Mouse (Mus musculus) neural tube, embryonic 13.5 days (tissue): ENCODE data around the gene Bbx. TPM values are rescaled to one million over a fixed set of nuclear protein-coding genes. Genes with fewer than 3 reads are reported as not detected.

Source experiments
- ATAC-seq: fragments of 200-750 bp; cut with Nextera tagmentation; 2 replicates; pipeline ENCODE4 v1.8.0; 2017; ENCODE audit warnings: low read depth, mild to moderate bottlenecking, moderate TSS enrichment, moderate library complexity
- H3K27ac ChIP-seq: fragments of 300-500 bp; sonication (generic); replicated peaks from 2 replicates; pipeline ENCODE4 v1.5.1; 2015; ENCODE audit warnings: moderate library complexity, mild to moderate bottlenecking, inconsistent platforms
- H3K27me3 ChIP-seq: fragments of 300-500 bp; sonication (generic); 2 replicates; pipeline ENCODE4 v1.6.1; 2015; ENCODE audit warnings: mild to moderate bottlenecking, inconsistent platforms
- H3K36me3 ChIP-seq: fragments of 300-500 bp; sonication (generic); 2 replicates; pipeline ENCODE4 v1.6.1; 2015; ENCODE audit warnings: mild to moderate bottlenecking, inconsistent platforms
- H3K4me1 ChIP-seq: fragments of 300-500 bp; sonication (generic); replicated peaks from 2 replicates; pipeline ENCODE4 v1.6.1; 2015; ENCODE audit warnings: inconsistent platforms
- H3K4me2 ChIP-seq: fragments of 300-500 bp; sonication (generic); 2 replicates; pipeline ENCODE4 v1.6.1; 2015; ENCODE audit warnings: inconsistent platforms, mild to moderate bottlenecking, moderate library complexity
- H3K4me3 ChIP-seq: fragments of 300-500 bp; sonication (generic); 2 replicates; pipeline ENCODE4 v1.5.1; 2015; ENCODE audit warnings: mild to moderate bottlenecking, inconsistent platforms
- H3K9ac ChIP-seq: fragments of 300-500 bp; sonication (generic); 2 replicates; pipeline ENCODE4 v1.6.1; 2015; ENCODE audit warnings: moderate library complexity, mild to moderate bottlenecking, inconsistent platforms
- H3K9me3 ChIP-seq: fragments of 300-500 bp; sonication (generic); 2 replicates; pipeline ENCODE4 v1.6.1; 2016; ENCODE audit warnings: inconsistent platforms
- WGBS: fragments of 180-500 bp; shearing (Covaris S2); methylation state at CpG from one replicate; pipeline ENCODE4 v1.1.7; 2015; 5-methylcytosine and 5-hydroxymethylcytosine counted together
- polyA plus RNA-seq: library from polyadenylated mRNA; unstranded; fragments of >200 nt; fragmentation: Nextera tagmentation; extraction: Ambion mirVana; gene quantifications from 2 replicates; pipeline ENCODE4 v1.2.1, GENCODE M21; 2015

Gene Bbx
- polyA plus RNA-seq, 1 experiment from 2014 or later = 21.2 TPM

DNA sequence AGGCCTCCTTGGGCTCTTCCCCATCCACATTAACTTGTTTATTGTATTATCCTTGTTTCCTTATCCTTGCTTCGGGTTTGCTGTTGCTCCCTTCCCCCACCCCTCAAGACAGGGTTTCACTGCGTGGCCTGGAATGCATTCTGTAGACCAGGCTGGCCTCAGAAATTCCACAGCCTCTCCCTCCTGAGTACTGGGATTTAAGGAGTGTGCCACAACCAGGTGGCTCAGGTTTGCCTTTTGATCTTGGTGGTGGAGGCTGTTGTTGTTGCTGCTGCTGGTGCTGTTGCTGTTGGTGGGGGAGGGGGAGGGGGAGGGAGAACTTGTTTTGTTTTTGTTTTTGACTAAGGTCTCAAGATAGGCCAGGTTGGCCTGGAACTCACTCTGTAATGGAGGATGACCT, 5.1 kb upstream of the Bbx start:
- Histone ChIP-seq H3K4me1 (peaks cover 4% of the 10 kb centered on the region; the same call in 1 of the 2 replicates), H3K36me3 (no peaks in the 10 kb centered on the region), H3K9me3 (no peaks in the 10 kb centered on the region), H3K4me2 (no peak overlapping the region), H3K9ac (no peak overlapping the region), H3K27me3 (no peaks in the 10 kb centered on the region), H3K4me3 (no peak overlapping the region), H3K27ac (no peak overlapping the region)
- no peak for ATAC-seq
- WGBS = 60% methylated on average over 2 of the region's 2 CpGs

DNA sequence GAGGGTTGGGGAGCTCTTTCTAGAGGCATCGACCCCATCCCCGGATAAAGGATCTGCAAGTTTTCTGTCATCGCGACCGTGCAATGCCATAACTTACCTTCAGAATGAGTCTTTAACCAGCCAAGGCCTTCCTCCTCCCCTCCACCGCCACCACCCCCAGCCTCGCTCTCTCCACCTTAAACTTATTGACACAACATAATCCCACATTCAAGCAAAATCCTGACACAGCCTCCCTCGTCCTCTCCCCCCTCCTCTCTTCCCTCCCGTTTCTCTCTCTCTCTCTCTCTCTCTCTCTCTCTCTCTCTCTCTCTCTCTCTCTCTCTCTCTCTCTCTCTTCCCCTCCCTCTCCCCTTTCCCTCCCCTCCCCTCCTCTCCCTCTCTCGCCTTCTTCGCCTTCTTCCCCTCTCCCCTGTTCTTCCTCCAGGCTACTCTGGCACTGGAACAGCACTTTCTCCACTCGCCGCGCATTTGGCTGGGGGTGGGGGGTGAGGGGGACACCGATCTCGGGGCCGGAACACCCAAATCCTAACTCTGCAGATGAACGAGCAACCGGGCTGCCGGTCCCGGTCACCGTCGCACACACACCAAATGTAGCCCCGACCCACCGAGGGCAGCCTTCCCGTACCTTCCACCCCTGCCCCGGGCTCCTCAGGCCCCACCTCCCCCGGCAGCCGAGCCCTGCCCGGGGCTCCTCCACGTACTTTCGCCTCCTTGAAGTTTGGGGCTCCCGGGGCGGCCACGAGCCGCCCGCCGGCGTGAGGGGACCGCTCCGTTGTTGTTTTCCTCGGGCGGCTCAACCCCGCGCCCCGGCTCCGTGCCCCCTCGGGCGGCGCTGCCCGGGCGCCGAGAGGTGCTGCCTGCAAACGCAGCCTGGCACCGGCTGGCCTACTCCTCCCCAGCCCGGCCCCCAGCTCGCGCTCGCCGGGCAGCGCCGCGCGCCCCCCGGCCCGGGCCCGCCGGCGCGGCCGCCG, 894 bp downstream of the Bbx start:
- Histone ChIP-seq H3K4me1 (peaks cover 12% of the 10 kb centered on the region; the same call in 1 of the 2 replicates), H3K4me3 (peak overlapping the region; percentile 87), H3K27ac (peak overlapping the region; percentile 94), H3K36me3 (no peaks in the 10 kb centered on the region), H3K4me2 (peak overlapping the region; percentile 99), H3K9me3 (no peaks in the 10 kb centered on the region), H3K9ac (peak overlapping the region; percentile 94), H3K27me3 (0 out of 2 replicates have a peak, but pooled peaks cover 3% of the 10 kb centered on the region)
- ATAC-seq = peak; percentile 82
- under 1% methylated on average over 67 of the region's 72 CpGs for WGBS

DNA sequence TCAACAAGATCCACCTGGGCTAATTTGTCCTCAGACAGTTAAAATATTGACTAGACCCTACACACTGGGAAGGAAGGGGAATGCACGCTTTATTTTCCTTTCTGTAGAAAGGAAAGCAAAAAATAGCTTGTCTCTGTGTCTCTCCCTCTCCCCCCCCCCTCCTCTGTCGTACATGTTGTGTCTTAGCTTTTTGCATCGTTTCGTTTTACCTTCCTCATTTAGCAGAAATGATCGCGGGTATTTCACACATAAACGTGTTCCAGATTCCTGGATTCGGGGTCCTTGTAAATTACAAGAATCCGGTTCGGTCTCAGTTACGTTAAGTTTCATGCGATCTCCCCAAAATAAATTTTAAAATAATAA, 1.7 kb downstream of the Bbx start:
- Histone ChIP-seq H3K4me1 (peaks cover 12% of the 10 kb centered on the region; the same call in 1 of the 2 replicates), H3K4me3 (peak overlapping the region; percentile 87), H3K9ac (peak overlapping the region; percentile 94), H3K27me3 (0 out of 2 replicates have a peak, but pooled peaks cover 3% of the 10 kb centered on the region), H3K27ac (no peak overlapping the region), H3K4me2 (peak overlapping the region; percentile 99), H3K36me3 (no peaks in the 10 kb centered on the region), H3K9me3 (no peaks in the 10 kb centered on the region)
- ATAC-seq = no peak
- WGBS = 0% methylated on average over 12 of the region's 12 CpGs

DNA sequence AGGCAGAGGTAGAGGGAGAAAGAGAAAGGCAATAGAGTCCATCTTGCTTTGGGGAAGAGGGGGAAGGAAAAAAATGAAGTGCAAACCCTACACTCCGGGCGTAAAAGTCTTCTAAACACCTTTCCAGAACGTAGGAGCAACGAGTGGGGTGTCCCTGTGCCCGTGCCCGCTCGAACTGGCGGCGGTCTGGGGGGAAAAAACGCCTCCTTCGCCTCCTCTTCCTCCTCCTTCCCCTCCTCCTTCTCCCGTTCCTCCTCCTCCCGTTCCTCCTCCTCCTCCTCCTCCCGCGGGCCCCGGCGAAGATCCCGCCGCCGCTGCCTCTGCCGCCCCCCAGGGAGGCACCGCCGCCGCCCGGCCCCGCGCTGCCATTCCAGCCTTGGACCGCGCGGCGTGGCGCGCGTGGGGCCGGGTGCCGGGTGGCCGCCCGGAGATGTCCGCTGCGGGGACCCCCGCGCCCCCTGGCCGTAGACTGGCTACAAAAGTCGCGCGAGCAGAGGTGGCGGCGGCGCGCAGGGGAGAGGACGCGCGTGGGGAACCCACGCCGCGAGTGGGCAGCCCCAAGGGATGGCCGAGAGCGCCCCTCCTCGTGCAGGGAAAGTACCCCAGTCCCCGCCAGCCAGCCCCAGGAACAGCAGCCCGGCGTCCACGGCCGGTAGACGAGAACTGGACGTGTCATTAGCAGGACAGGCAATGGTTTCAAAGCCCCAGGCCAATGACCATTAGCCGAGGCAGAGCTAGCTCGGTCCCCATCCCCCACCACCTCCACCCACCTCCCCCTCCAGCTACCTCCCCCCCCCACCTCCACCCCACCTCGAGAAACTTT, 2.3 kb downstream of the Bbx start:
- Histone ChIP-seq H3K4me2 (peak overlapping the region; percentile 99), H3K36me3 (no peaks in the 10 kb centered on the region), H3K9me3 (no peaks in the 10 kb centered on the region), H3K4me1 (peaks cover 12% of the 10 kb centered on the region; the same call in 1 of the 2 replicates), H3K9ac (peak overlapping the region; percentile 94), H3K27me3 (0 out of 2 replicates have a peak, but pooled peaks cover 3% of the 10 kb centered on the region), H3K27ac (0 out of 2 replicates have a peak overlapping the region, but pooled peaks have one; percentile 23), H3K4me3 (peak overlapping the region; percentile 87)
- WGBS = under 1% methylated on average over 67 of the region's 69 CpGs
- ATAC-seq = no peak

DNA sequence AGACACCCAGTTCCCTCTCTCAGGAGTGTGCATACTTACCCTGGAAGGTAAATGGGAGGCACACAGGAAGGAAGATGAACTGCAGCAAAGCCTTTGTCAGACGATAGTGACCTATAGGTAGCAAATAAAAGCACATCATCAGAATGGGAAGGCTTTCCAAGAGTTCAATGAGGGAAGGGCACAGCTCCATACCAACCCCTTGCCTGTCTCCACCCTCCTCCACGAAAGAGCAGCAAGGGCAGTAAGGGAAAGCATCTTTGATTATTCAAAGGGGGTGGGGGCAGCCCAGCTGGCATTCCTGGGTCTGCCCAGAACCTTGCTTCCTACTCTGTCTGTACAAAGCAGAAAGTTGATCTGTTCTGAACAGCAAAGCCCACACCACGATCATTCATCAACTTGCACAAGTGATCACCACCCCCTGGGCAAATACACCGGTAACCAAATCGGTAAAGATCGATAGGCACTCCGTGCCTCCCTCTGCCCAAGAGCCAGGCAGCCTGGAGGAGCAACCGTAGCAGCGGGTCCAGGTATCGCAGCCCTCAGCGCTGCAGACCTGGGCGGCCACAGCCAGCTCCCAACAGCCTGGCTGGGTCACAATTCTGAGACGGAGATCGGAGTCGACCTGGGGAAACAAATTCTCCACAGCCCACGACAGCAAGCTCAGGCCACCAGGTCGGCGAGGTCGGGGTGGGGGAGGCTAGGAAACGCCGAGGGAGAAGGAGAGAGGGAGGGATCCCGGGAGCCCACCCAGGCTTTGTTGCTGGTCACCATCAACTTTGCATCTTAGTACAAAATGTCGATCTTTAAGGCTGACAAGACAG, 3.1 kb downstream of the Bbx start:
- Histone ChIP-seq H3K4me2 (peak overlapping the region; percentile 99), H3K4me3 (peak overlapping the region; percentile 87), H3K4me1 (peaks cover 12% of the 10 kb centered on the region; the same call in 1 of the 2 replicates), H3K36me3 (no peaks in the 10 kb centered on the region), H3K9me3 (no peaks in the 10 kb centered on the region), H3K27ac (no peak overlapping the region), H3K27me3 (0 out of 2 replicates have a peak, but pooled peaks cover 3% of the 10 kb centered on the region), H3K9ac (peak overlapping the region; percentile 94)
- ATAC-seq = no peak
- 4% methylated on average over 23 of the region's 23 CpGs for WGBS

DNA sequence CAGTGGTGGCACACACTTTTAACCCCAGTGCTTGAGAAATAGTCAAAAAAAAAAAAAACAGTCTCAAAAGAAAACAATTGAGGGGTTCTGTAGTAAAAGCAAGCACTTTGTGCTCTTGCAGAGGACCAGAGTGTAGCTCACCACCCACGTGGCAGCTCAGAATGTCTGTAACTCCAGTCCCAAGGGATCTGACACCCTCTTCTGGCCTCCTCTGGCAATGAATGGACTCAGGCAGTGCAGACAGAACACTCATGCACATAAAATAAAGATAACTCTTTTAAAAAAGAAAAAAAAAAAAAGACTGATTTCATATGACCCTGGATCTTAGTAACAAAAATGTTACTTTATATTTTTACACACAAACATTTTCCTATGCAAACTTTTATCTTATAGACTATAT, 12.1 kb downstream of the Bbx start:
- Histone ChIP-seq H3K27ac (no peak overlapping the region), H3K9ac (no peak overlapping the region), H3K4me3 (no peak overlapping the region), H3K36me3 (no peaks in the 10 kb centered on the region), H3K9me3 (no peaks in the 10 kb centered on the region), H3K4me2 (no peak overlapping the region), H3K27me3 (no peaks in the 10 kb centered on the region), H3K4me1 (no peaks in the 10 kb centered on the region)
- ATAC-seq = no peak
- 3% methylated on average over 1 of the region's 1 CpGs for WGBS

DNA sequence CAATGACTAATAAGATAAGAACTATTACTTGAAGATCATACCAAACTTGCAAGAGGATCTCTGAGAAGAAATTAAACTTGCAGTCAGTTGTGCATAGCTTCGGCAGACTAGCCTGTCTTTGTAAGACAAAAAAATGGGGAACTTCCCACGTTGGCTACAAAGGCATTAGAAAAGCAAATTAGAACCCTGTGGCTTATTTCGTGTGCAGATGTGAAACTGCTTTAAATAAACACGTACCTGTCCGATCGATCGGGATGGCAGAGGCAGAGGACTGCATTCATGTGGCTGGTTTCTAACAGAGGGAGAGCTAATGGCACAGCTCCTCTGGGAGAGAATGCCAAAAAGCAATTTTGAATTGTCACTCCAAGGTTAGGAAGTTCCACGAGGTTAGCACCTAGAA, 16.8 kb downstream of the Bbx start:
- 79% methylated on average over 8 of the region's 8 CpGs for WGBS
- ATAC-seq = no peak
- no peak overlapping the region for H3K4me2 ChIP-seq

DNA sequence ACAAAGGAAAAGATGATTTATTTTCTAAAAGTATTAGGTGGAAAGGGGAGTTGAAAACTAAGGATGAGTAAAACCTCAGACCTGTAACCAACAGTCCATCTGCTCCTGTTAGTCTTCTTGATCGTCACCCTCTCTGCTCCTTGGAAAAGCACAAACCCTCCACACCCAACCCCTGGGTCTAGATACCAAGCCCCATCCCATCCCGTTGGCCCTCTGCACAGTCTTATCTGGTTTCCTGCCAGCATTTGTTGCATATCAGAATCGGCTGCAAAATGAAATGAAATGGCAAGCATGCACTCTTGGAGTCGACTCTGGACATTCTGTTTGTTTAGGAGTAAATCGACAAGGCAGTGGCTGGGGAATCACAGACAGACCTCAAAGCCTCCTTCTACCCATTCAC, 29.3 kb downstream of the Bbx start:
- no peaks in the 10 kb centered on the region for H3K4me1 ChIP-seq
- WGBS = 87% methylated on average over 5 of the region's 5 CpGs
- H3K4me2 ChIP-seq = no peak overlapping the region
- no peaks in the 10 kb centered on the region for H3K27me3 ChIP-seq
- H3K36me3 ChIP-seq = no peaks in the 10 kb centered on the region
- no peak overlapping the region for H3K9ac ChIP-seq
- H3K4me3 ChIP-seq = no peak overlapping the region
- no peaks in the 10 kb centered on the region for H3K9me3 ChIP-seq
- no peak overlapping the region for H3K27ac ChIP-seq
- no peak for ATAC-seq

More for the DNA sequence above, 16.8 kb downstream of the Bbx start:
- Histone ChIP-seq H3K4me1 (no peaks in the 10 kb centered on the region), H3K27ac (no peak overlapping the region), H3K27me3 (no peaks in the 10 kb centered on the region), H3K9ac (no peak overlapping the region), H3K36me3 (no peaks in the 10 kb centered on the region), H3K9me3 (no peaks in the 10 kb centered on the region), H3K4me3 (no peak overlapping the region)

DNA sequence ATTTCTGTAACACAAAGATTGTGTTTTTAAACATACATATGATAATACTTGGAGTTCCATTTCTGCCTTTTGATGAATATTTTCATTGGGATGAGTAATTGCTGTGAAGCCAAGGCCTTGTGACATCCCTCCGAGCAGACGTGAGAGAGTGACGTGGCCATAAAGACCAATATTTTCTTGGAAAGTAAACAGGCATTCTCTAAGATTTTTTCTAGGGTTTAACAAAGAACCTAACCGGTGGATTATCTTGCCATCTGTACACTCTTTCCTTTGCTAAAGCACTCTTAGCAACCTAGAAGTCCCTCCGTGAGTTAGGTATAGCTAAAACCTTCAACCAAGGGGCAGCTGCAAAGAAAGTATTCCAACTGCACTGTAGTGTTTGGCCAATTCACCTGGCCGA, 32.4 kb downstream of the Bbx start:
- H3K36me3 ChIP-seq = no peaks in the 10 kb centered on the region
- no peak overlapping the region for H3K4me3 ChIP-seq
- no peak for ATAC-seq
- no peak overlapping the region for H3K9ac ChIP-seq
- no peaks in the 10 kb centered on the region for H3K9me3 ChIP-seq
- no peaks in the 10 kb centered on the region for H3K4me1 ChIP-seq
- H3K27ac ChIP-seq = no peak overlapping the region
- no peak overlapping the region for H3K4me2 ChIP-seq
- WGBS = 88% methylated on average over 6 of the region's 6 CpGs
- no peaks in the 10 kb centered on the region for H3K27me3 ChIP-seq

DNA sequence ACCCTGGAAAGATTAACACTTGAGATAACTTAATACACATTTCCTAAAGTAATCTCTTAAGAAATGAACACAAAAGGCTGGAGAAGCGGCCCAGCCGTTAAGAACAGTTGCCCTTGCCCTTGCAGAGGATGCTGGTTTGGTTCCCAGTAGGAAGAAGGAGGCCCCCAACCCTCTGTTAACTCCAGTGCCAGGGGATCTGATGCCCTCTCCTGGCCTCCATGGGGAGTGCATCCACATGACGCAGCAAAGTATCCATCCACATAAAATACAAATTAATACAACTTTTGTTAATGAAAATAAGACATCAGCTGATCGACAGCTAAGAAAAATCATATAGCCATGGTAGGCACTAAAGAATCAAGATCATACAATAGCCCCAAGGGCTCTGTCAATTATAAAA, 33.6 kb downstream of the Bbx start:
- H3K9ac ChIP-seq = no peak overlapping the region
- no peaks in the 10 kb centered on the region for H3K9me3 ChIP-seq
- 86% methylated on average over 4 of the region's 4 CpGs for WGBS
- no peak for ATAC-seq
- H3K4me1 ChIP-seq = no peaks in the 10 kb centered on the region
- no peaks in the 10 kb centered on the region for H3K27me3 ChIP-seq
- no peak overlapping the region for H3K27ac ChIP-seq
- no peaks in the 10 kb centered on the region for H3K36me3 ChIP-seq
- no peak overlapping the region for H3K4me3 ChIP-seq
- H3K4me2 ChIP-seq = no peak overlapping the region

DNA sequence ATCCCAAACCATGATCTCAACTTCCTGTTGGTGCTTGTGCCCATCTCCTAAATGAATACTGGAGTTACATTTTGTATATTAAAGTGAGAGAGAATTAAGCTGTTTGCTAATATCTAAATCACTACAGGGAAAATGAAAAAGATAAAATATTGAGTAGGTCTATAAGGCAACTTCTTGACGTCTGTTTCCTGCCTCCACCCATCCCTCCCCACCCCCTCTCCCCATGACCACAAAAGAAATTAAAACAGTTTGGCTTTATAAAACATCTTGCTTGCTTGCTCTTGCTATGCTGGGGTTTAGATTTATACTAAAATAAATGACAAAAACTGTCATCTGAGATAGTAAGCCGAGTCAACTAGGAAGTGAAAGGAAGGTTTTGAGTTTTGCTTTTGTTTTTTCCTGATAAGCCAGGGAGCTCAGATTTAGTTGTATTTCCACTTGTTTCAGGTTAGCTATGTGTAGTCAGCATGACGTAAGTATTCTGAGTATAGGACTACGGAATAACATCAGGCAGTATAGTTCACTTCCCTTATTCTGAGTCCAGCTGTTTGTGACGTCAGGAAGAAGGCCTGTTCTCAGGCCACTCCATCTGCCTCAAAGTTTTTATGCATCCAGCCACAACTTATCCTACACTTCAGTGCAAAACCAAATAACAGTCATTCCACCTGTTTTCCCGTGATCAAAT, 36.1 kb downstream of the Bbx start:
- H3K4me2 ChIP-seq = no peak overlapping the region
- no peak overlapping the region for H3K9ac ChIP-seq
- no peaks in the 10 kb centered on the region for H3K4me1 ChIP-seq
- H3K4me3 ChIP-seq = no peak overlapping the region
- WGBS = 87% methylated on average over 6 of the region's 6 CpGs
- no peak overlapping the region for H3K27ac ChIP-seq
- H3K9me3 ChIP-seq = no peaks in the 10 kb centered on the region
- no peaks in the 10 kb centered on the region for H3K27me3 ChIP-seq
- H3K36me3 ChIP-seq = no peaks in the 10 kb centered on the region
- no peak for ATAC-seq
